Mouse (Mus musculus): Measurements from ENCODE around the gene Cnga1. TPM values are rescaled to one million over a fixed set of nuclear protein-coding genes. Genes with fewer than 3 reads are reported as not detected.

Cnga1 gene
- not detected for total RNA-seq (2021)
- long read RNA-seq, experiment 1 = 0 reads
- long read RNA-seq, experiment 2 = 0 reads

DNA sequence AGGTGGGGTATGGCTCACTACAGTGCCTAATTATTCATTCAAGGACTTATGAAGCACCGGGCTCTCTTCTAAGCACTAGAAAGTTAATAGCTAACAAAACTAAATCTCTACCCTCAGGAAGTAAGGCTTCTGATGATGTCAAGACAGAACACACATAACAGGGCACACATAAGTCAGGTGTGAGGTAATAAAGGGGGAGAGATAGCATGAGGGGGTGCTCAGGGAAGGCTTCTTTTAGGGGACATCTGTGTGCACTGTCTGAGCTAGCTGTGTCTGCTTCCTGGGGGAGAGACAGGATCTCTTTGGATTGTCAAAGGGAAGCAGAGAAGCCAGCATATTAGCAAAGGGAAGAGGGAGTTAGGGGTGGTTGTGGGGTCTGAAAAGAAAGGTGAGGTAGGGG is at the start of gene Cnga1:
Gene Cnga1, minus strand, starts transcription at position 101 of the 400 bp plus-strand sequence.
- DNase-seq (ENCODE audit: low spot score in 2 of 2) = no peak

DNA sequence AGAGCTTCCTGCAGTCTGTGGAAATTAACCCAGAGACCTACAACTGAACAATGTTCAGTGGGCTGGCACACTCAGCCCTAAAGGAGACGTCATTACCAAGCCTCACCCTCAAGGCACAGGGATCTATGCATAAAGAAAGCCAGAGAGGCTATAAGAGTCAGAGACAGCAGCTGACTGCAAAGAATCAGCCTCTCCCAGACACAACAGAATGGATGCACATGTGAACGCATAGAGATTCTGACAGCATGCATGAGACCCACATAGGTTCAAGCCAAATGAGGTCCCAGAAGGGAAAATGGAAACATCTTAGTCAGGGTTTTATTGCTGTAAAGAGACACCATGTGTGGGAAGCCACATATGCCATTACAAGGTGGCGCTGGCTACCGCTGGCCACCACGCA is 46.4 kb upstream of the Cnga1 start:
- no peak for DNase-seq (ENCODE audit: low spot score in 2 of 2)

- DNase-seq (ENCODE audit: low spot score in 2 of 2) = no peak
These were observed 45.5 kb upstream of the Cnga1 start for GRCm38 (mm10) chr5:72689556-72689955.

DNA sequence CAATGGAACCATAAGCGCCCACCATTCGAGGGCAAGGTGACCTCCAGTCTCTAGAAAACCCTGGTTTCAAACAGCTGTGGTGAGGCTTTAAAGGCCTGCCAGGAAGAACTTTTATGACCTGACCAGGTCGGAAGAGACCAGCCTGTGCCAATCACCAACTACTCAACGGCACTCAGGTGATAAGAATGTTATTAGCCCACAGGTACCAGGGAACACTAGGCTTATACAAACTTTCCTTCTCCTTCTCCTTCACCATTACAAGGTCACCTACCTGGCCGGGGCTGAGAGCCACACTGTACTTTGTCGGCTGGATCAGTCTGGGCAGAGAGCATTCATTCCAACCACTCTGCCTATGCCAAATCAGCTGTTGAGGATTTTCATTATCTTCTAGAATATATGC is 37.4 kb upstream of the Cnga1 start:
- no peak for DNase-seq (ENCODE audit: low spot score in 2 of 2)

- no peak for DNase-seq (ENCODE audit: low spot score in 2 of 2)
These were observed 31.0 kb upstream of the Cnga1 start for GRCm38 (mm10) chr5:72674994-72675542.

DNA sequence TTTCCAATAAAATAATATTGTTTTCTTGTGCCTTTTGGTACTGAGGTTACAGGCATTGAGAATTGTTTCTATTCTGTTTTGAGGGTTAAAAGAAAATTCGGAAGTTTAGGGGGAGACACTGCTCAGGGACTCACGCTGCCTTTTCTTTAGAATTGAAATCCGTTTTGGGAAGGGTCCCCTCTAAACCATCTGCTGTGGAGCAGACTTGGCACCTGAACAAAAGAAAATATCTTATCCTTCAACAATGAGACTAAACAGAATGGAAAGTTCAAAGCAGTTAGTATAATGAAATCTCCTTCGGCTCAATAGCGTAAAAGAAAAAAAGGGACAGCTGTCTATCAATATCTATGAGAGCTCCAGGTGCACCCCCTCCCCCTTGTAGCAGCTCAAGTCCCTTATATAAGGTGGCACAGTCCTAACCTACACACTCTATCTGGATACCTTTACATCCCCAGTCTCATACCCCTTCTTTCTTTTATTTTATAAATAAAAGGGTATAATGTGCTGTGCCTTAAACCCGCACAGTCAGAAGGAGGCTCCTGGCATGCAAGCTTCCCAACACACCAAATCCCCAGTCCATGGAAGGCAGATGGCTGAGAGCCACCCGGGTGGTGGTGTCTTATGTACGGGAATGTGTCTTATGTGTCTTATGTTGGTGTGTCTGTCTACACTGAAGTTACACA is 27.1 kb upstream of the Cnga1 start:
- DNase-seq (ENCODE audit: low spot score in 2 of 2) = no peak

GRCm38 (mm10) chr5:72668351-72668750 is 24.3 kb upstream of the Cnga1 start:
- no peak for DNase-seq (ENCODE audit: low spot score in 2 of 2)

- DNase-seq (ENCODE audit: low spot score in 2 of 2) = no peak
These were observed 22.4 kb upstream of the Cnga1 start for GRCm38 (mm10) chr5:72666428-72666827.

GRCm38 (mm10) chr5:72665281-72665680 is 21.2 kb upstream of the Cnga1 start:
- DNase-seq (ENCODE audit: low spot score in 2 of 2) = peak in 1 of 2 experiments; percentile 37

DNA sequence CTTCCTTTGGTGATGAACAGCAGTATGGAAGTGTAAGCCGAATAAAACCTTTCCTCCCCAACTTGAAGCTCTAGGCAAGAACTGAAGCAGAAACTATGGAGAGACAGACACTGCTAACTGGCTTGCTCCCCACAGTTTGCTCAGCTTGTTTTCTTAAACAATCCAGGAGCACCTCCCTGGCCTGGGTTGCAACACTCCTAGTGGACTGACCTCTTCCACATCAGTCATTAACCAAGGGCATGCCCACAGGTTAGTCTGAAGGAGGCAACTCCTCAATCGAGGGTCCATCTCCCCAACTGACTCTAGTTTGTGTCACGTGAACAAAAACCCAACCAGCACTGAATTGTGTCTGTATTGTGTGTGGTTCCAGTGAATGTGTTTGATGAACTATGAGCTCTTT is 20.8 kb upstream of the Cnga1 start:
- no peak for DNase-seq (ENCODE audit: low spot score in 2 of 2)

- DNase-seq (ENCODE audit: low spot score in 2 of 2) = no peak
These were observed 20.1 kb upstream of the Cnga1 start for GRCm38 (mm10) chr5:72664126-72664525.

DNA sequence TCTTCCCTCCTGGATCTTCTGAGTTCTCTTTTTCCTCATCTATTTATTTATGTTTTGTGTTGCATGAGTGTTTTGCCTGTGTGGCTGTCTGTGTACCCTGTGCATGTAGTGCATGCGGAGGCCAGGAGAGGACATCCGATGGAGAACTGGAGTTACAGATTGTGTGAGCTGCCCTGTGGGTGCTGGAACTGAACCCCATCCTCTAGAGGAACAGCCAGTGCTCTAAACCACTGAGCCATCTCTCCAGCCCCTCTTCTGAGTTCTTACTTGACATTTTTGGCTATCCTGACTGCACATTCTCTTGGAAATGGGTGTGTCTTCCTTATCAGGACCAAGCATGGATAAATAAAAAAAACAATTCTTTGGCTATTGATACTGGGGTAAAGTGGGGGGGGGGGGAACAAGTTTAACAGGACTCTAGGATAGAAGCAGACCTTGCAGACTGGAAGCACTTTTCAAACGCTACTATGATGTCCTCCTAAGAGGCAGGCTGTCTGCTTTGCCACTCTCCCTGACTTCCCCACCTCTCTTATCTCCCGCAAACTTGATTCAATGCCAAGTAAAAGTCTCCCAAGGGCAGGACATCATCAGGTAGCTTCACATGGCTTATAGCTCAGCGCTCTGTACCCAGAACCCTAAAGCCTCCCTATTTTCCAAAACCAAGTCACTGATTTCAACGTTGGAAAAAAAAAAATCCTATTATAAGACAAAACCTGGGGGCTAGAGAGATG is 17.1 kb upstream of the Cnga1 start:
- no peak for DNase-seq (ENCODE audit: low spot score in 2 of 2)

GRCm38 (mm10) chr5:72658375-72658774 is 14.3 kb upstream of the Cnga1 start:
- no peak for DNase-seq (ENCODE audit: low spot score in 2 of 2)

GRCm38 (mm10) chr5:72656270-72656791 is 12.3 kb upstream of the Cnga1 start:
- DNase-seq (ENCODE audit: low spot score in 2 of 2) = no peak

- DNase-seq (ENCODE audit: low spot score in 2 of 2) = no peak
These were observed 9.1 kb upstream of the Cnga1 start for GRCm38 (mm10) chr5:72653068-72653674.

DNA sequence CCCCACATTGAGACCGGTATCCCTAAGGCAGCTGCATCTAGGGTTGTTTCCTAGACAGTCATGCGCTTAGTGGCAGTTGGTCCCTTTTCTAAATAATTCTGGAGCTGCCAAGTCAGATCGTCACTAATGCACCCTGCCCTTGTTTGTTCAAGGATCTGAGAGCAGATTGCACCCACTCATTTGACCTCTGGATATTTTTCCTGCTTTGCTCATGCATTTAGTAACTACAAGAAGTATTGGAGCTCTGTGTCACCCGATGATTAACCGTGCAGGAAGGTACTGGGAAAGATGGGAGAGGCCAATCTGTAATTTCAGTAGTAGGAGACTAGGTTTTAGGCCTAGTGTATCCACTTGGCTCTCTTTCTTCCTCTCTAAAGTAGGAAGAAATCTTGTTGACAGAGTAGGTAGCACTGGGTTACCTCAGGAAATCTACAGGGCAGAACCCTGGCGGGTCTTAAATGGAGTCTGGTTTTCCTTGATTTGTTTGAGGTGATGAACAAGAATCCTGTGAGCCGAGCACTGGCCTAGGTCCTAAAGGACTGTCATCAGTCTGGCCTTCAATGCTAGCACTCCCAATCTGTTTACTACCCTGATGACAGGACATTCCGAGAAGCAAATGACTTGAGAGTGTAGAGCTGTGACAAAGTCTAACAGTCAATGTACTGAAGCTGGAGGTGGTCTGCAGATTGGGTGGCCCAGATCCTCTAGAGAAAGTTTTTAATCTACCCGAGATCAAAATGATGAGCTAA is 5.1 kb upstream of the Cnga1 start:
- no peak for DNase-seq (ENCODE audit: low spot score in 2 of 2)

GRCm38 (mm10) chr5:72647958-72648595 is 4.0 kb upstream of the Cnga1 start:
- DNase-seq (ENCODE audit: low spot score in 2 of 2) = no peak

DNA sequence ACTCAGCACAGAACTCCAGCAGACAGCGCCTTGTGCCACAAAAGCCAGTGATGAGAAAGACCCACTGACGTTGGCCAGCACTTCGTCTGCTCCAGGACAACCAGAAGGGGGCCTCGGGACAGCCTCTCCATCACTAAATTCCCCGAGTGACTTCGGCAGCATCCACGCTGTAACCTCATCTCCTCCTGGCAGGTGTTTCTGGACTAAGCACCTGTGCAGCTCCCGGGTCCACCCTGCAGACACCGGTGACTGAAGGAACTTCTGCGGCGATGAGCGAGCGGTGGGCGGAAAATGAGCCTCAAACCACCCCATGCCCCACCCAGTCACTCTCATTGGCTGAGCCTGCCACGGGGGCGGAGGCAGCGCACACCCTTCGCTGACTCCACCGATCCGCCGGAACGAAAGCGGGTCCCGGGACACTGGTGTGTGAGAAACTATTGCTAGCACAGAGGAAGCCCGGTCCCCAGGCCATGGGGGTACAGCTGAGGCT is 3.4 kb upstream of the Cnga1 start, which contains the start of gene Nipal1:
Gene Nipal1, plus strand, starts transcription at position 378 of the 490 bp plus-strand sequence.
- peak; percentile 25 to 58 for DNase-seq (ENCODE audit: low spot score in 2 of 2)

- DNase-seq (ENCODE audit: low spot score in 2 of 2) = no peak
These were observed 2.9 kb upstream of the Cnga1 start for GRCm38 (mm10) chr5:72646996-72647395.

DNA sequence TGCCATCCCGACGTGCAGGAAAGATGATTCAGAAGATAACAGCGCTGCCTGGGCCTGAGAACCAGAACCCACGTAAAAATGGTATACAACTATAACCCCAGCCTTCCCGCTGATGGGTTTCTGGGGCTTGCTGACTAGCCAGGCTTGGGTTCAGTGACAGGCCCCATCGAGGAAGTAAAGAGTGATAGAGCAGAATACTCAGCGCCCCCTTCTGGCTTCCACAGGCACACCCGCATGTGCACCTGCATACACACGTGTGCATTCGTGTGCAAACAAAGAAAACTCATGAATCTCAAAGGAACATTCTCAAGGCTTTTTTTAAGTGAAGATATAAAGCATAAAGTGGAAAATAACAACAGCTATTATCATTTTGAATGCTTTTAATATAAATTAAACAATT is 2.1 kb upstream of the Cnga1 start:
- DNase-seq (ENCODE audit: low spot score in 2 of 2) = no peak

Data from gastrocnemius, postnatal 4 days (tissue).